Mouse (Mus musculus) stomach, postnatal 0 days (tissue): ENCODE results near the gene Ulk3.

ENCODE experiments used
- CTCF ChIP-seq: IDR thresholded peaks from 2 replicates; pipeline ENCODE4 v1.5.1; 2016; ENCODE audit warnings: antibody characterized with exemption, low read depth, mild to moderate bottlenecking, moderate library complexity
- EP300 ChIP-seq: optimal IDR thresholded peaks from 2 replicates; pipeline ENCODE3; 2016; ENCODE audit warnings: antibody characterized with exemption

DNA sequence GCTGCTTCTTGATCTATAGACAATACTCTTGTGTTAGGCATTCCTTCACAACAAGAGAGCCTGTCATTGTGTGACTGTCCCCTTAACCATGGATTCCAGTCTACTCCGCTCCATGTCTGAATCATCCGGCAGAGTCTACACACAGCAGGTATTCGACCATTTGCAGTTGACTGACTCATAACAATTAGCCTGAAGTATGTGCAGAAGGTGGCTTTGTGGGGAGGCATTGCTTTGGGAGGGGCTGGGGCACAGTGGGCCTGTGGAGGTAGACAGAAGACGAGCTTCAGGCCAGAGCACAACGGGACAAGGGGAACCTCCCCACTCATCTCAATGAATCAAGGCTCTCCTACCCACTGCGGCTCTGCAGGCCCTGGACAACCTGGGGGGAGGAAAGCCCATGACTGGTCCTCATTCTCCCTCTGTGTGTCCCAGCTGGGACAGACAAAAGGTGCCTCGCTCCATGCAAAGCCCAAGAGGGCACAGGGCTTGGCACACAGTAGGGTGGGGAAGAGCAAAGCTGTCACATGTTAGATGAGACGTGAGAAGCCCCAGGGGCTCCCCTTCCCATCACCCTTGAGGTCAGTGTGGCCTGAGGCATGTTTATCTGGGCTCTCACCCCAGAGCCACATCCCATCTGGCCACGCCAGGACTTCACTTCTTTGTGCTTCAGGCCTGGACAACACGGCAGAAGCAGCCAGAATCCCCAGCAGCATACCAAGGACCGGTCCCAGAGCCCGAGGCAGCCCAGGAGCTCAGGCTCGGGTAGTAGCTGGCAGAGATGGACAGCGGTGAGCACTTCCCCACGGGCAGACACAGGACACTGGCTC, 36.6 kb downstream of the Ulk3 start:
- no peak for TF ChIP-seq CTCF
- no peak for TF ChIP-seq EP300
